Mouse (Mus musculus): Measurements from ENCODE around the gene Smc1b.
A peak's percentile ranks its signal among the peaks of the same experiment; 100 is the strongest.

Gene Smc1b

GRCm38 (mm10) chr15:85016951-85017664 is 114.7 kb downstream of the Smc1b start, which contains the start of gene Upk3a:
Gene Upk3a, plus strand, starts transcription at chr15:85017141.
- DNase-seq = peak; percentile 69

GRCm38 (mm10) chr15:85015771-85016170 is 116.0 kb downstream of the Smc1b start:
- peak; percentile 59 for DNase-seq
